Mouse (Mus musculus) heart, postnatal 0 days (tissue): ENCODE results near the gene Flvcr1.

Source experiments
- CTCF ChIP-seq: IDR thresholded peaks from 2 replicates; pipeline ENCODE4 v1.5.1; 2016; ENCODE audit warnings: antibody characterized with exemption, control low read depth, low read depth
- EP300 ChIP-seq: IDR thresholded peaks from 2 replicates; pipeline ENCODE4 v1.6.1; 2016; ENCODE audit warnings: antibody characterized with exemption, low read depth

- TF ChIP-seq CTCF = no peak
- TF ChIP-seq EP300 = no peak
Observed at GRCm38 (mm10) chr1:190962760-190963159, 63.2 kb downstream of the Flvcr1 start.
